Mouse (Mus musculus) monocyte, adult 5-6 weeks (primary cell): Measurements from ENCODE around the gene Tspan10. TPM values are rescaled to one million over a fixed set of nuclear protein-coding genes. Genes with fewer than 3 reads are reported as not detected.

Experiments
- ATAC-seq: fragments of 153-309, 156-312 bp; replicated peaks from 2 replicates; pipeline ENCODE4 v1.8.0; 2017; ENCODE audit warnings: mild to moderate bottlenecking; ENCODE audit not compliant: low TSS enrichment, insufficient number of reproducible peaks, severe bottlenecking, poor library complexity, low FRiP score
- total RNA-seq: library from RNA; stranded (forward); fragments of 200-1000, 200-491, 200-594 nt; gene quantifications from 3 replicates; pipeline ENCODE4 v1.2.3, GENCODE M21; 2017

The Tspan10 gene
- total RNA-seq, 1 experiment from 2014 or later: not detected

GRCm38 (mm10) chr11:120490291-120491046 lies 48.0 kb downstream of the Tspan10 start:
- no peak for ATAC-seq

DNA sequence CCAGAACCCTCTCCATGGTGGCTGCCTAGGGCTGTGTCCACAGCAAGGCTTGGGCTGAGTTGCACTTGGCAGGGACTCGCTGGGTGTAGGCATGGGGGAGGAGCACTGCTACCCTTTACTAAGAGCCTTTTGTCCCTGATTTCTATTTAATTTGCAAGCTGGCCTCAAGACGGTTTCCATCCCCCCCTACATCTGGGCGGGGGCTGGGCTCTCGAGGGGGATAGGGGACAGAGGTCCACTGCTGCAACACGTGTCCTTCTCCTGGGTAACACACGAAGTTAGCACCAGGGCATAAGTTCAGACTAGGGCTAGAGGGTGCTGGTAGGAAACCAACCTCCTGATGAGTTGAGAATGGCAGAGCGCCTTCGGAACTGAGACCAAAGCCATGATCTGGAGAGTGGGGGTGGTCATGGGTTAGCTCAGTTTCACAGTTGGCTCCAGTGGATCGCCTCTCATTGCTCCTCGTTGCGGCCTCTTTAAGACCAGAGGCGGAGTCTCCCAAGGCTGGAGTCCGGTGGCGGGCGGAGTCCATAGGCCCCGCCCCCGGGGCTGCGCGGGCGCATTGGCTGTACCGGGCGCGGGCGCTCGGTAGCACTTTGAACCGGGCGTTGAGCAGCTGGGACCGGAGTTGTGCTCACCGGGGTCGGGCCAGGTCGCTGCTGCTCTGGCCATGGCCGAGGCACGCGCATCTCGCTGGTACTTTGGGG lies 49.0 kb downstream of the Tspan10 start, which contains the start of gene Slc25a10:
Slc25a10 (plus strand) TSS at position 524 of the 707 bp plus-strand sequence.
- ATAC-seq: peak; percentile 66

- no peak for ATAC-seq
Measured at GRCm38 (mm10) chr11:120492024-120492877, 49.8 kb downstream of the Tspan10 start.

DNA sequence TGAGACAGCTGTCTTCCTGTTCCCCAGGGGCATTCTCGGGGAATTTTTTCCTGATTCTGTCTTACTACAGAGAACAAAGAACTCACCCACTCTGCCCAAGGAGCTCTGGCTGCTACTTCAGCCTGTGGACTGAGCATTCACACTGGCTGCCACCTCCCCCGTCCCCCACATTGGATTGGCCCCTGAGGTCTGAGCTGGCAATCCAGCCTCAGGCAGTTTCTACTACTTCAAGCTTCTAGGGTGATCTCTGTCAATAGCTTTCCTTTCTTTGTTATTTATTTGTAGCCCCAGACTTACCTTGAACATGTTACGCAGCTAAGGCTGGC lies 50.4 kb downstream of the Tspan10 start:
- ATAC-seq: no peak

- no peak for ATAC-seq
Measured at GRCm38 (mm10) chr11:120493351-120493750, 50.9 kb downstream of the Tspan10 start.

DNA sequence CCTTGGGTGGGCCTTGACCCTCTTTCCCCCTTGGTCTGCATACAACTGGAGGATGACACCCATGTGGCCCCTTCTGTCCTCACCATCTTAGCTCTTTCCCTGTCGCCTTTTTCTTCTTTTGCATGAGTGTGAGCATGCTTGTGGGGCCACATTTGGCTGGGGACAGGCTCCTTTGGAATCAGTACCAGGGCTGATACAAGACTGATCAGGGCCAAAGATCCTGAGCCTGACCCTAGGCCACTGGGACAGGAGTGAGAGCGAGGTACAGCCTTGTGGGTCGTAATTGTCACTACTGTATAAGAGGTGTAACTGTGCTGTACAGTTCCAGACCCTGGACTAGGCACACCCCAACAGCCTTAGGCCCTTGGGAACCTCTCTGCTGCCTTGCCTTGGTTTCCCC lies 51.5 kb downstream of the Tspan10 start:
- no peak for ATAC-seq

Other genes with a start within 250 kb of the Tspan10 start
- gene Bahcc1, start 209.7 kb upstream of the Tspan10 start, total RNA-seq: 0.68 to 0.85 TPM (median 0.76 TPM) in 3 replicates
- gene Actg1, start 94.1 kb upstream of the Tspan10 start, total RNA-seq: 1,753 to 2,142 TPM (median 1,849 TPM) in 3 replicates
- gene Fscn2, start 81.1 kb upstream of the Tspan10 start, total RNA-seq: 0.29 to 0.75 TPM in 2 of 3 replicates, not detected in the other
- gene Faap100, start 63.9 kb upstream of the Tspan10 start, total RNA-seq: 5.5 to 16.4 TPM (median 9.4 TPM) in 3 replicates
- 36.2 to 43.1 TPM (median 37.2 TPM) in 3 replicates for gene Nploc4, start 4.9 kb upstream of the Tspan10 start, total RNA-seq
- 0.29 TPM in 1 of 3 replicates, not detected in the others for gene Pde6g, start 10.9 kb downstream of the Tspan10 start, total RNA-seq
- gene Oxld1, start 15.4 kb downstream of the Tspan10 start, total RNA-seq: 3.5 to 6.4 TPM (median 3.9 TPM) in 3 replicates
- 17.9 to 37.4 TPM (median 25.2 TPM) in 3 replicates for gene Ccdc137, start 15.5 kb downstream of the Tspan10 start, total RNA-seq
- 4.8 to 15.5 TPM (median 14.4 TPM) in 3 replicates for gene Arl16, start 25.0 kb downstream of the Tspan10 start, total RNA-seq
- gene Mrpl12, start 42.0 kb downstream of the Tspan10 start, total RNA-seq: 30.7 to 37.5 TPM (median 32.4 TPM) in 3 replicates
- gene Slc25a10, start 49.2 kb downstream of the Tspan10 start, total RNA-seq: 6.6 to 8.1 TPM (median 7.4 TPM) in 3 replicates
- not detected in 3 replicates for gene Gcgr, start 88.1 kb downstream of the Tspan10 start, total RNA-seq
- gene Mcrip1, start 107.1 kb downstream of the Tspan10 start, total RNA-seq: 13.8 to 21.9 TPM (median 16.9 TPM) in 3 replicates
- not detected in 3 replicates for gene Ppp1r27, start 108.5 kb downstream of the Tspan10 start, total RNA-seq
- 331 to 434 TPM (median 349 TPM) in 3 replicates for gene P4hb, start 130.6 kb downstream of the Tspan10 start, total RNA-seq
- 163 to 262 TPM (median 173 TPM) in 3 replicates for gene Arhgdia, start 139.0 kb downstream of the Tspan10 start, total RNA-seq
- 78.4 to 113 TPM (median 112 TPM) in 3 replicates for gene Alyref, start 155.7 kb downstream of the Tspan10 start, total RNA-seq
- 18.5 to 31.2 TPM (median 26.5 TPM) in 3 replicates for gene Anapc11, start 155.8 kb downstream of the Tspan10 start, total RNA-seq
- not detected in 3 replicates for gene Npb, start 165.8 kb downstream of the Tspan10 start, total RNA-seq
- 26.9 to 43.7 TPM (median 32.9 TPM) in 3 replicates for gene Pcyt2, start 175.3 kb downstream of the Tspan10 start, total RNA-seq
- 131 to 192 TPM (median 132 TPM) in 3 replicates for gene Sirt7, start 182.6 kb downstream of the Tspan10 start, total RNA-seq
- gene Mafg, start 191.0 kb downstream of the Tspan10 start, total RNA-seq: 28.8 to 34.0 TPM (median 33.8 TPM) in 3 replicates
- 0.57 to 0.58 TPM in 2 of 3 replicates, not detected in the other for gene Pycr1, start 201.1 kb downstream of the Tspan10 start, total RNA-seq
- gene Myadml2, start 205.5 kb downstream of the Tspan10 start, total RNA-seq: not detected in 3 replicates
- not detected in 3 replicates for gene Notum, start 218.5 kb downstream of the Tspan10 start, total RNA-seq
- 32.3 to 55.6 TPM (median 50.2 TPM) in 3 replicates for gene Aspscr1, start 230.3 kb downstream of the Tspan10 start, total RNA-seq